Mouse (Mus musculus) heart, embryonic 14.5 days (tissue): ENCODE measurements at regions not wholly inside any gene's neighbourhood (a gene's known extent, or its start where the extent isn't known, plus 50 kb on each side); places are given as distances from the start of the nearest gene placed in this dataset.

ENCODE experiments used
- ATAC-seq: fragments of 200-750 bp; cut with Nextera tagmentation; 2 replicates; pipeline ENCODE4 v1.8.0; 2017; ENCODE audit warnings: low read depth, moderate TSS enrichment; ENCODE audit not compliant: insufficient number of reproducible peaks, insufficient read depth, low FRiP score
- H3K27ac ChIP-seq, 2 experiments: fragments of 200-500 bp in 1 of 2; fragments of 300-500 bp in 1 of 2; sonication (generic) in 1 of 2; replicated peaks in 1 of 2; 2 replicates each; pipeline ENCODE4 v1.5.1; 2012 to 2014; ENCODE audit warnings: low read depth in 2 of 2, low read length in 2 of 2, control low read depth in 1 of 2, mild to moderate bottlenecking in 1 of 2, mixed read lengths in 1 of 2; ENCODE audit not compliant: control insufficient read depth in 1 of 2, insufficient read depth in 1 of 2
- H3K27me3 ChIP-seq: fragments of 300-500 bp; sonication (generic); 2 replicates; pipeline ENCODE4 v1.6.1; 2014; ENCODE audit warnings: mild to moderate bottlenecking, low read length, control low read depth; ENCODE audit not compliant: control insufficient read depth, insufficient read depth
- H3K36me3 ChIP-seq: fragments of 300-500 bp; sonication (generic); 2 replicates; pipeline ENCODE4 v1.6.1; 2014; ENCODE audit warnings: mild to moderate bottlenecking, control low read depth, low read length, mixed read lengths; ENCODE audit not compliant: control insufficient read depth, insufficient read depth
- H3K4me1 ChIP-seq, 2 experiments: fragments of 200-500 bp in 1 of 2; fragments of 300-500 bp in 1 of 2; sonication (generic) in 1 of 2; 2 replicates each; pipeline ENCODE4 v1.6.1; 2012 to 2014; ENCODE audit warnings: low read length in 2 of 2, control low read depth in 1 of 2, mixed read lengths in 1 of 2; ENCODE audit not compliant: control insufficient read depth in 2 of 2, insufficient read depth in 2 of 2
- H3K4me2 ChIP-seq: fragments of 300-500 bp; sonication (generic); 2 replicates; pipeline ENCODE4 v1.6.1; 2014; ENCODE audit warnings: mild to moderate bottlenecking, low read length
- H3K4me3 ChIP-seq, 2 experiments: fragments of 200-500 bp in 1 of 2; fragments of 300-500 bp in 1 of 2; sonication (generic) in 1 of 2; 2 replicates each; pipeline ENCODE4 v1.5.1; 2012 to 2014; ENCODE audit warnings: low read length in 2 of 2, mild to moderate bottlenecking in 2 of 2, control low read depth in 1 of 2, low read depth in 1 of 2, moderate library complexity in 1 of 2; ENCODE audit not compliant: control insufficient read depth in 1 of 2, insufficient read depth in 1 of 2
- H3K9ac ChIP-seq: fragments of 300-500 bp; sonication (generic); 2 replicates; pipeline ENCODE4 v1.6.1; 2014; ENCODE audit warnings: mild to moderate bottlenecking, low read length
- H3K9me3 ChIP-seq: fragments of 300-500 bp; sonication (generic); 2 replicates; pipeline ENCODE4 v1.6.1; 2016; ENCODE audit warnings: low read length, control low read depth; ENCODE audit not compliant: control insufficient read depth
- WGBS: fragments of 180-500 bp; shearing (Covaris S2); extraction: QIAGEN DNeasy Blood & Tissue Kit; methylation state at CpG from one replicate; pipeline ENCODE4 v1.1.7; 2014; 5-methylcytosine and 5-hydroxymethylcytosine counted together

GRCm38 (mm10) chr2:92804916-92805315, 110.0 kb upstream of the Syt13 start:
- Histone ChIP-seq H3K27ac (no peak overlapping the region), H3K4me1 (peaks cover 4 to 9% of the 10 kb centered on the region in 2 experiments; a peak in 3 of 4 replicates), H3K36me3 (no peaks in the 10 kb centered on the region), H3K27me3 (0 out of 2 replicates have a peak, but pooled peaks cover 9% of the 10 kb centered on the region), H3K9me3 (peaks cover 6% of the 10 kb centered on the region; the same call in 1 of the 2 replicates), H3K4me2 (no peak overlapping the region), H3K9ac (no peak overlapping the region), H3K4me3 (no peak overlapping the region)
- no peak for ATAC-seq
- 41% methylated on average over 1 of the region's 1 CpGs for WGBS

GRCm38 (mm10) chr2:92805761-92806160, 109.1 kb upstream of the Syt13 start:
- Histone ChIP-seq H3K4me2 (no peak overlapping the region), H3K36me3 (no peaks in the 10 kb centered on the region), H3K4me1 (peaks cover 4 to 8% of the 10 kb centered on the region in 2 experiments; a peak in 3 of 4 replicates), H3K9me3 (peaks cover 6% of the 10 kb centered on the region; the same call in 1 of the 2 replicates), H3K27me3 (0 out of 2 replicates have a peak, but pooled peaks cover 13% of the 10 kb centered on the region), H3K4me3 (no peak overlapping the region), H3K27ac (no peak overlapping the region), H3K9ac (no peak overlapping the region)
- no peak for ATAC-seq
- WGBS, result 40% methylated on average over 4 of the region's 4 CpGs

DNA sequence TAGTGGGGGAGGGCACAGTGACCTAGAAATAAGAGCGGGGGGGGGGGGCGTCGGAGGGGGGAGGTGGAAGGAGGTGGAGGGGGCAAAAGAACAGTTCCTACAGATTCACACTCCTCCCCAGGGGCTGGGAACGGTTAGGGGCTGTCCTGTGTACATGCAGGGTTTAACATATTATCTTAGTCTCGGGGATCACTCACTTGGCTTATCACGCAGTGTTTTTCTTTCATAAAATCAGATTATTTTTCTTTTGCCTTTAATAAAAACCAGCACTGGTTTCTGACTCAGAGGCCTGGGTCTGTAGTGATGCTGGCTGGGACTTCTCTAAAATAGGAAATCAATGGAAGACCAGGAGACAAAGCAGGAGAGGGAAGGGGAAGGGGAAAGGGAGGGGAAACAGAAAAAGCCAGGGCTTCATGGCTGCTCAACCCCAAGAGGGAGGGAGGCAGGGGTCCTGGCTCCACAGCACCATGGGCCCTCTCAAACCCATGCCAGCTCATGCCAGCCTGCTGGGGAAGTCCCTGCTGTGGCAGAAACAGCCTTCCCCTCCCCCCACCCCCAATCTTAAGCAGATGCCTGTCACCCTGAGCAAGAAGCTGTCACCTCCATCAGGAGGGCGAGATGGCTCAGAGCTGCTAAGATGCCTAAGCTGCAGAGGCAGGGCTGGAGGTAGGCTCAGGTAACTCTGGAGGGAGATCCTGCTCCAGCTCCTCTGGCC, 108.3 kb upstream of the Syt13 start:
- ATAC-seq, result no peak
- Histone ChIP-seq H3K9me3 (peaks cover 6% of the 10 kb centered on the region; the same call in 1 of the 2 replicates), H3K9ac (no peak overlapping the region), H3K36me3 (no peaks in the 10 kb centered on the region), H3K27ac (no peak overlapping the region), H3K4me1 (peaks cover 0 to 4% of the 10 kb centered on the region in 2 experiments; a peak in 2 of 4 replicates), H3K4me3 (no peak overlapping the region), H3K4me2 (no peak overlapping the region), H3K27me3 (0 out of 2 replicates have a peak, but pooled peaks cover 13% of the 10 kb centered on the region)
- 13% methylated on average over 5 of the region's 7 CpGs for WGBS

DNA sequence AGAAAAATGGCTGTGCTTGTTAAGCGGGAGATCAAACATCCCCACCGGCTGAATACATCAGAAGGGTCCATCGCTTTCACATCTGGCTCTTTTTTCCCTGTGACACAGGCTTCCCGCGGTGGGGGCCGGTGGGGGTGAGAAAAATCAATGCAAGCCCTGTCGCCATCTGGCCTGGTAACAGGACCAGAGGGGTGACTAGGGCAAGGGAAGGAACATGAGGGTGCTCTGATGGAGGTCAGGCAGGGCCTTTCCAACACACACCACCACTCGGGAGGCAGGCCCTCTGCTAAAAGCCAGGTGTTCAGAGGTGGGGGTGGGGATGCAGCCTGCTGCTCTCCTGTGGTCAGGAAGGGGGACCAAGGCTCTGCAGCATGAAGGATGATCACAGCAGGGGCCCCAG, 107.5 kb upstream of the Syt13 start:
- Histone ChIP-seq H3K27ac (no peak overlapping the region), H3K4me2 (no peak overlapping the region), H3K36me3 (no peaks in the 10 kb centered on the region), H3K9ac (no peak overlapping the region), H3K4me1 (peaks cover 0 to 4% of the 10 kb centered on the region in 2 experiments; a peak in 2 of 4 replicates), H3K27me3 (peaks cover 13% of the 10 kb centered on the region; the same call in 1 of the 2 replicates), H3K9me3 (peaks cover 6% of the 10 kb centered on the region; the same call in 1 of the 2 replicates), H3K4me3 (no peak overlapping the region)
- WGBS, result 15% methylated on average over 8 of the region's 8 CpGs
- ATAC-seq, result no peak

DNA sequence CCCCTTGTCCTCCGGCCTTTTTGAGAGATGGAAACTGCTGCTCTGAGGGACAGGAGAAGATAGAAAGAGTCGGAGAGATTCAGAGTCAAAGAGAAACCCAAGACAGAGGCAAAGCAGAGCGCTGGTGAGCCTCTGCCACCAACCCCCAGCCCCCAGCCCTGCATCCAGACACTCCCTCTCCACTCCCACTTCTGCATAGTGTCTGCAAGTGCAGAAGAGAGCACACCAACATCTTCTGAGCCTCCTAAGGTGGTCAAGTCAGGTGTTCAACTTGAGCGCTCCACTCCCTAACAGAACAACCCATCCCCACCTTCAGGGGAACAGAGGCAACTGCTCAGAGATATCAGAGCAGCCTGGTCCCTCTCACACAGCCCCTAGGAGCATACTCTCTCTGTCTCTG, 106.8 kb upstream of the Syt13 start:
- Histone ChIP-seq H3K27me3 (peaks cover 13% of the 10 kb centered on the region; the same call in 1 of the 2 replicates), H3K4me3 (no peak overlapping the region), H3K9me3 (peaks cover 4% of the 10 kb centered on the region; the same call in 1 of the 2 replicates), H3K36me3 (no peaks in the 10 kb centered on the region), H3K27ac (no peak overlapping the region), H3K4me1 (peaks cover 0 to 4% of the 10 kb centered on the region in 2 experiments; a peak in 2 of 4 replicates), H3K9ac (no peak overlapping the region), H3K4me2 (no peak overlapping the region)
- no peak for ATAC-seq
- WGBS, result 45% methylated on average over 4 of the region's 4 CpGs

- Histone ChIP-seq H3K9ac (no peak overlapping the region), H3K36me3 (no peaks in the 10 kb centered on the region), H3K27me3 (peaks cover 13% of the 10 kb centered on the region; the same call in 1 of the 2 replicates), H3K4me3 (no peak overlapping the region), H3K4me1 (peaks cover 0 to 4% of the 10 kb centered on the region in 2 experiments; a peak in 2 of 4 replicates), H3K4me2 (no peak overlapping the region), H3K27ac (no peak overlapping the region), H3K9me3 (no peaks in the 10 kb centered on the region)
- no peak for ATAC-seq
- WGBS, result 38% methylated on average over 3 of the region's 3 CpGs
Observed at GRCm38 (mm10) chr2:92809226-92809625, 105.7 kb upstream of the Syt13 start.

- H3K9ac ChIP-seq, result no peak overlapping the region
- WGBS, result 69% methylated on average over 4 of the region's 4 CpGs
- peaks cover 0 to 4% of the 10 kb centered on the region in 2 experiments; a peak in 2 of 4 replicates for H3K4me1 ChIP-seq
- H3K4me2 ChIP-seq, result no peak overlapping the region
- H3K27me3 ChIP-seq, result peaks cover 13% of the 10 kb centered on the region; the same call in 1 of the 2 replicates
- no peaks in the 10 kb centered on the region for H3K9me3 ChIP-seq
- no peak for ATAC-seq
- H3K4me3 ChIP-seq, result no peak overlapping the region
- H3K27ac ChIP-seq, result no peak overlapping the region
- no peaks in the 10 kb centered on the region for H3K36me3 ChIP-seq
Observed at GRCm38 (mm10) chr2:92809681-92810323, 105.1 kb upstream of the Syt13 start.
